Mouse (Mus musculus): Measurements from ENCODE around the gene Rims4. TPM values are rescaled to one million over a fixed set of nuclear protein-coding genes. Genes with fewer than 3 reads are reported as not detected.

Rims4 gene
- polyA plus RNA-seq (2014; fragmentation: Illumina TruSeq; extraction: RNeasy Lipid Tissue Mini Kit (QIAGEN cat#74804); ENCODE audit: low read depth, low replicate concordance): 2.0 TPM

DNA sequence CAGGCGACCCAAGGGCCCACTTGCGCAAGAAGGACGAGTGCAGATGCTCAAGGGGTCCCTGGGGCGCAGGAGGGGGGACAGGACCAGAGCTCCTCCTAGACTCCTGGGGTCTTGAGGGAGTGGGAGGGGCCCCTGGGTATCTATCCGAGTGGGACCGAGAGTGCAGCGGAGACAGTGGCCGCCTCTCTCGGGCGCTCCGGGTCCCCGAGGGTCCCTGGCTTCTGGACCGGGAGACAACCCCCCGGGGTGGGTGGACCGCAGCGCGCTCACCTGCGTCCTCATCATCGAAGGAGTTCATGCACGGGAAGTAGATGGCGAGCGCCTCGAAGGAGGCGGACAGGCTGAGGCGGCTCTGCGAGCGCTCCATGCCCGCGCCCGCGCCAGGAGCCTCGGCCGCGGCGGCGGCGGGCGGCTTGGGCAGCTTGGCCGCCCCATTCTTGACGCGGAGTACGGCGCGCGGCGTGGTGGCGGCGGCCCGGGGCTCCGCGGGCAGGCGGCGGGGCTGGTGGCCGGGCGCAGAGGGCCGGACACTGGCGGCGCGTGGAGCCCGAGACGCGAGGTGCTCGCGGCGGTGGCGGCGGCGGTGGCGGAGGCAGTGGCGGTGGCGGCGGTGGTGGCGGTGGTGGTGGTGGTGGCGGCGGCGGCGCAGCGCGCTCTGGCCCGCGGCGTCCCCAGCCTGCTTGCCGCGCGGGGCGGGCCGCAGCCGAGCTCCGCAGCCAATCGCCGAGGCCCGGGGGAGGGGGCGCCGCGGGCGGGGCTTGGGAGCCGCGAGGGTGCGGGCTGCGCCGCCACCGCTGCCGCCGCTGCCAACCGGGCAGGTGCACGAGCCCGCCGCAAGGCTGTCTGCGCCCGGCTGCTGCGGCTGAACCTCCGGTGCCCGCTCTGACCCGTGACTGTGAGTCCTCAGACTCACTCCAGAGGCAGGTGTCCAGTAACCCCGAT, at the start of gene Rims4:
TSS of gene Rims4 (minus strand) at position 367 of the 942 bp plus-strand sequence.

DNA sequence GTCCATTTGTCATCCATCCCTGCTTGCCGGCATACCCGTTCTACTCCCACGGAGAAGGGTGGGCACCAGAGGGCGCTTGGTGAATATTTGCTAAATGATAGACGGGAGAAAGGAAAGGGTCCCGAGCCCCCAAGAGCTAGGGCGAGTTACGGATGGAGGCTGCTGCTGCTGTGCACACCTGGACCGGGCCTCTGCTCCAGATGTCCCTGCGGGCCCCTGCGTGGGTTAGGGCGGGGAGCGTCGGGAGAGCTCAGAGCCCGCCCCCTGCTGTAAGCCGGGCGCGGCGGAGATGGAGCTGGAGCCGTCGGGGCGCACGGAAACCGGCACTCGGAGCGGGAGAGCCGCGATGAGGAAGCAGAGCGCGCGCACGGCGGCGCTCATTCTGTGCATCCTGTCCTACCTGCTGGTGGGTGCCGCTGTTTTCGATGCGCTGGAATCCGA, 65.0 kb downstream of the Rims4 start, which contains the start of gene Kcnk15:
TSS of gene Kcnk15 (plus strand) at position 191 of the 441 bp plus-strand sequence.

DNA sequence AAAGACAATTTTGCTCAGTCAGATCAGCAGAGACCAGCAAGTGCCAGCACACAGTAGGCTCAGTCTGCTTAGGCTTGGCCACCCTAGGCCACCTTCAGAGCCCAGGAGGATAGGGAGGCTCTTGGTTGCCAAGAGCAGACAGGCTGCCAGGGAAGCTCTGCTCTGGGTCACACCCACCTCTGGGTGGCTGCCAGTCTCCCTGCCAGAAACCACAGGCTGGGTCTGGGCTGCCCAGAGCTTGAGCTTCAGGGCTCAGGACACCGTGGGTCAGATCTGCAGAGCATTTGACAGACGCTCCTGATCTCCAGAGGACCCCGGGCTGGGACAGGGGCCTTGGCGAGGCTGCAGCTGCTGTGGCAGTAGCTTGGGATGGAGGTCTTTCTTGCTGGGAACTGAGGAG, 97.9 kb downstream of the Rims4 start, which contains the start of gene Ccn5:
TSS of gene Ccn5 (plus strand) at position 255 of the 400 bp plus-strand sequence.

Other genes with a start within 250 kb of the Rims4 start
- gene Ada, start 168.4 kb downstream of the Rims4 start, polyA plus RNA-seq (2014; fragmentation: Illumina TruSeq; extraction: RNeasy Lipid Tissue Mini Kit (QIAGEN cat#74804); ENCODE audit: low read depth, low replicate concordance): 3.2 TPM
- 9.1 TPM for gene Ccn5, start 97.8 kb downstream of the Rims4 start, polyA plus RNA-seq (2014; fragmentation: Illumina TruSeq; extraction: RNeasy Lipid Tissue Mini Kit (QIAGEN cat#74804); ENCODE audit: low read depth, low replicate concordance)
- not detected for gene Kcnk15, start 65.0 kb downstream of the Rims4 start, polyA plus RNA-seq (2014; fragmentation: Illumina TruSeq; extraction: RNeasy Lipid Tissue Mini Kit (QIAGEN cat#74804); ENCODE audit: low read depth, low replicate concordance)
- 238 TPM for gene Ywhab, start 76.3 kb upstream of the Rims4 start, polyA plus RNA-seq (2014; fragmentation: Illumina TruSeq; extraction: RNeasy Lipid Tissue Mini Kit (QIAGEN cat#74804); ENCODE audit: low read depth, low replicate concordance)
- gene Pabpc1l, start 106.8 kb upstream of the Rims4 start, polyA plus RNA-seq (2014; fragmentation: Illumina TruSeq; extraction: RNeasy Lipid Tissue Mini Kit (QIAGEN cat#74804); ENCODE audit: low read depth, low replicate concordance): 55.3 TPM
- gene Stk4, start 151.6 kb upstream of the Rims4 start, polyA plus RNA-seq (2014; fragmentation: Illumina TruSeq; extraction: RNeasy Lipid Tissue Mini Kit (QIAGEN cat#74804); ENCODE audit: low read depth, low replicate concordance): 20.6 TPM
- gene Tomm34, start 152.5 kb upstream of the Rims4 start, polyA plus RNA-seq (2014; fragmentation: Illumina TruSeq; extraction: RNeasy Lipid Tissue Mini Kit (QIAGEN cat#74804); ENCODE audit: low read depth, low replicate concordance): 48.6 TPM

Measured in adipose tissue, adult 10 weeks (tissue).